Mouse (Mus musculus) myocyte (in vitro differentiated cells): ENCODE measurements around the gene Tbcel. TPM values are rescaled to one million over a fixed set of nuclear protein-coding genes. Genes with fewer than 3 reads are reported as not detected.

Source experiments
- H3K27me3 ChIP-seq: one replicate; pipeline ENCODE4 v1.6.1; 2011; ENCODE audit not compliant: control insufficient read depth, insufficient read depth, insufficient read length
- H3K36me3 ChIP-seq: one replicate; pipeline ENCODE4 v1.6.1; 2011; ENCODE audit not compliant: control insufficient read depth, insufficient read depth
- H3K4me2 ChIP-seq: one replicate; pipeline ENCODE4 v1.6.1; 2011; ENCODE audit warnings: low read depth, control low read depth
- H3K4me3 ChIP-seq: one replicate; pipeline ENCODE4 v1.5.1; 2011; ENCODE audit warnings: mild to moderate bottlenecking, control low read depth, moderate library complexity
- H3K79me2 ChIP-seq: one replicate; pipeline ENCODE4 v1.6.1; 2011; ENCODE audit not compliant: control insufficient read depth, insufficient read depth
- H3ac ChIP-seq: one replicate; pipeline ENCODE4 v1.6.1; 2011; ENCODE audit not compliant: control insufficient read depth, insufficient read length
- CEBPB ChIP-seq: IDR thresholded peaks from 2 replicates; pipeline ENCODE4 v1.6.1; 2011; ENCODE audit warnings: mild to moderate bottlenecking, moderate library complexity; ENCODE audit not compliant: poor library complexity, insufficient read depth, severe bottlenecking
- E2F4 ChIP-seq: IDR thresholded peaks from one replicate; pipeline ENCODE4 v1.6.1; 2011; ENCODE audit warnings: mild to moderate bottlenecking, control low read depth, moderate library complexity; ENCODE audit not compliant: insufficient read depth
- MAX ChIP-seq: IDR thresholded peaks from one replicate; pipeline ENCODE4 v1.6.1; 2011; ENCODE audit warnings: low read depth, mild to moderate bottlenecking, control low read depth
- MYOD1 ChIP-seq, 3 experiments: IDR thresholded peaks; one replicate each; pipeline ENCODE4 v1.6.1; 2011; ENCODE audit warnings: control low read depth in 2 of 3, low read depth in 2 of 3, mild to moderate bottlenecking in 2 of 3, moderate library complexity in 1 of 3; ENCODE audit not compliant: insufficient read length in 2 of 3, control insufficient read depth in 1 of 3
- MYOG ChIP-seq, 3 experiments: IDR thresholded peaks; one replicate each; pipeline ENCODE4 v1.6.1; 2011; ENCODE audit warnings: control low read depth in 2 of 3, low read depth in 2 of 3, mild to moderate bottlenecking in 2 of 3; ENCODE audit not compliant: insufficient read length in 2 of 3, control insufficient read depth in 1 of 3, insufficient read depth in 1 of 3
- POLR2A ChIP-seq: IDR thresholded peaks from one replicate; pipeline ENCODE4 v1.6.1; 2011; ENCODE audit warnings: low read depth, mild to moderate bottlenecking, control low read depth, moderate library complexity; ENCODE audit not compliant: insufficient read length
- POLR2AphosphoS2 ChIP-seq: IDR thresholded peaks from one replicate; pipeline ENCODE4 v1.6.1; 2011; ENCODE audit warnings: low read depth, control low read depth; ENCODE audit not compliant: insufficient read length
- REST ChIP-seq: IDR thresholded peaks from one replicate; pipeline ENCODE4 v1.6.1; 2011; ENCODE audit warnings: mild to moderate bottlenecking, control low read depth, moderate library complexity; ENCODE audit not compliant: insufficient read depth, insufficient read length
- SRF ChIP-seq: IDR thresholded peaks from one replicate; pipeline ENCODE4 v1.6.1; 2011; ENCODE audit warnings: low read depth; ENCODE audit not compliant: control insufficient read depth, insufficient read length
- TCF12 ChIP-seq: IDR thresholded peaks from one replicate; pipeline ENCODE4 v1.6.1; 2011; ENCODE audit warnings: mild to moderate bottlenecking, control low read depth; ENCODE audit not compliant: poor library complexity, insufficient read depth, severe bottlenecking
- TCF3 ChIP-seq: IDR thresholded peaks from one replicate; pipeline ENCODE4 v1.6.1; 2011; ENCODE audit warnings: low read depth, control low read depth; ENCODE audit not compliant: insufficient read length
- USF1 ChIP-seq: IDR thresholded peaks from one replicate; pipeline ENCODE4 v1.6.1; 2011; ENCODE audit warnings: low read depth, mild to moderate bottlenecking, control low read depth, moderate library complexity
- polyA plus RNA-seq: library from polyadenylated mRNA; unstranded; fragments of >200 nt; fragmentation: generic; extraction: Trizol; gene quantifications from one replicate; pipeline ENCODE4 v1.2.1, GENCODE M21; 2012; ENCODE audit warnings: missing spikeins

Tbcel gene
- polyA plus RNA-seq, result 7.9 TPM

GRCm38 (mm10) chr9:42507709-42508108, at the start of gene Tbcel:
Gene Tbcel, minus strand, starts transcription at chr9:42507809.
- no peak for TF ChIP-seq E2F4
- no peak for TF ChIP-seq MAX
- TF ChIP-seq MYOG (IDR thresholded peaks at IDR 0.05; ENCODE audit: control insufficient read depth in 1 of 3, insufficient read depth in 1 of 3, insufficient read length in 2 of 3, low read depth in 2 of 3), result no peak
- TF ChIP-seq MYOD1 (IDR thresholded peaks at IDR 0.05; ENCODE audit: control insufficient read depth in 1 of 3, insufficient read length in 2 of 3, low read depth in 2 of 3), result no peak
- Histone ChIP-seq H3K79me2 (no peaks in the 10 kb centered on the region), H3K36me3 (no peaks in the 10 kb centered on the region), H3K27me3 (peaks cover 12% of the 10 kb centered on the region), H3K4me2 (no peak within 1 kb of the TSS), H3ac (no peak within 1 kb of the TSS), H3K4me3 (no peak within 1 kb of the TSS)

GRCm38 (mm10) chr9:42555186-42555585, 47.6 kb upstream of the Tbcel start:
- no peaks in the 10 kb centered on the region for H3K27me3 ChIP-seq
- H3ac ChIP-seq, result no peak overlapping the region
- no peaks in the 10 kb centered on the region for H3K79me2 ChIP-seq
- H3K36me3 ChIP-seq, result no peaks in the 10 kb centered on the region
- no peak for TF ChIP-seq E2F4
- no peak for TF ChIP-seq MYOD1 (IDR thresholded peaks at IDR 0.05; ENCODE audit: control insufficient read depth in 1 of 3, insufficient read length in 2 of 3, low read depth in 2 of 3)
- TF ChIP-seq USF1, result no peak
- no peak for TF ChIP-seq MAX
- TF ChIP-seq POLR2A, result no peak
- TF ChIP-seq SRF, result no peak
- no peak for TF ChIP-seq TCF12
- no peak for TF ChIP-seq POLR2AphosphoS2
- TF ChIP-seq REST, result no peak
- TF ChIP-seq TCF3, result no peak
- no peak for TF ChIP-seq MYOG (IDR thresholded peaks at IDR 0.05; ENCODE audit: control insufficient read depth in 1 of 3, insufficient read depth in 1 of 3, insufficient read length in 2 of 3, low read depth in 2 of 3)
- no peak for TF ChIP-seq CEBPB
- H3K4me2 ChIP-seq, result no peak overlapping the region
- no peak overlapping the region for H3K4me3 ChIP-seq

GRCm38 (mm10) chr9:42550116-42550515, 42.5 kb upstream of the Tbcel start:
- no peak overlapping the region for H3ac ChIP-seq
- no peaks in the 10 kb centered on the region for H3K27me3 ChIP-seq
- TF ChIP-seq MYOG (IDR thresholded peaks at IDR 0.05; ENCODE audit: control insufficient read depth in 1 of 3, insufficient read depth in 1 of 3, insufficient read length in 2 of 3, low read depth in 2 of 3) (no peak), TCF12 (no peak), MYOD1 (IDR thresholded peaks at IDR 0.05; ENCODE audit: control insufficient read depth in 1 of 3, insufficient read length in 2 of 3, low read depth in 2 of 3) (no peak), SRF (no peak), TCF3 (no peak), CEBPB (no peak), MAX (no peak), USF1 (no peak), REST (no peak), E2F4 (no peak), POLR2AphosphoS2 (no peak)
- H3K36me3 ChIP-seq, result no peaks in the 10 kb centered on the region
- no peak overlapping the region for H3K4me2 ChIP-seq
- no peak overlapping the region for H3K4me3 ChIP-seq
- no peaks in the 10 kb centered on the region for H3K79me2 ChIP-seq

GRCm38 (mm10) chr9:42548981-42549380, 41.4 kb upstream of the Tbcel start:
- no peak overlapping the region for H3K4me3 ChIP-seq
- no peaks in the 10 kb centered on the region for H3K36me3 ChIP-seq
- no peak overlapping the region for H3K4me2 ChIP-seq
- peaks cover 8% of the 10 kb centered on the region for H3K27me3 ChIP-seq
- no peak overlapping the region for H3ac ChIP-seq
- no peak for TF ChIP-seq CEBPB
- no peak for TF ChIP-seq E2F4
- TF ChIP-seq MYOG (IDR thresholded peaks at IDR 0.05; ENCODE audit: control insufficient read depth in 1 of 3, insufficient read depth in 1 of 3, insufficient read length in 2 of 3, low read depth in 2 of 3), result no peak
- no peak for TF ChIP-seq USF1
- no peak for TF ChIP-seq MAX
- TF ChIP-seq TCF12, result no peak
- no peak for TF ChIP-seq POLR2AphosphoS2
- TF ChIP-seq TCF3, result no peak
- TF ChIP-seq REST, result no peak
- TF ChIP-seq SRF, result no peak
- TF ChIP-seq POLR2A, result no peak
- TF ChIP-seq MYOD1 (IDR thresholded peaks at IDR 0.05; ENCODE audit: control insufficient read depth in 1 of 3, insufficient read length in 2 of 3, low read depth in 2 of 3), result no peak
- no peaks in the 10 kb centered on the region for H3K79me2 ChIP-seq

- H3K27me3 ChIP-seq, result peaks cover 20% of the 10 kb centered on the region
- TF ChIP-seq CEBPB (no peak), MYOG (IDR thresholded peaks at IDR 0.05; ENCODE audit: control insufficient read depth in 1 of 3, insufficient read depth in 1 of 3, insufficient read length in 2 of 3, low read depth in 2 of 3) (no peak), MYOD1 (IDR thresholded peaks at IDR 0.05; ENCODE audit: control insufficient read depth in 1 of 3, insufficient read length in 2 of 3, low read depth in 2 of 3) (no peak), POLR2AphosphoS2 (no peak), REST (no peak), USF1 (no peak), SRF (no peak), E2F4 (no peak), TCF3 (no peak), POLR2A (no peak), MAX (no peak)
- no peak overlapping the region for H3K4me2 ChIP-seq
- no peaks in the 10 kb centered on the region for H3K79me2 ChIP-seq
- H3K4me3 ChIP-seq, result no peak overlapping the region
- H3K36me3 ChIP-seq, result no peaks in the 10 kb centered on the region
- no peak overlapping the region for H3ac ChIP-seq
Observed at GRCm38 (mm10) chr9:42544521-42544920, 36.9 kb upstream of the Tbcel start.
